Mouse (Mus musculus): ENCODE results near the gene Tmem170. TPM values are rescaled to one million over a fixed set of nuclear protein-coding genes. Genes with fewer than 3 reads are reported as not detected.

Tmem170 gene
- polyA plus RNA-seq, 1 experiment, result 6.9 TPM

GRCm38 (mm10) chr8:111909621-111910450 lies 33.3 kb upstream of the Tmem170 start, which contains the start of gene Chst5:
Chst5 (minus strand) TSS chr8:111910447.
- Histone ChIP-seq H3K4me1 (ENCODE audit: control insufficient read depth, insufficient read depth, low read length) (no peaks in the 10 kb centered on the region), H3K36me3 (ENCODE audit: control insufficient read depth, insufficient read depth, low read length) (no peaks in the 10 kb centered on the region), H3K4me3 (ENCODE audit: insufficient read depth, low read depth, low read length) (no peak within 1 kb of the TSS), H3K27ac (ENCODE audit: insufficient read depth, low read depth, low read length) (no peak within 1 kb of the TSS), H3K27me3 (replicated peaks; ENCODE audit: control insufficient read depth, insufficient read depth, low read length) (no peaks in the 10 kb centered on the region; the same call in none of the 2 replicates)
- WGBS, result 7% methylated on average over 47 of the region's 47 CpGs
- no peak for DNase-seq
- TF ChIP-seq POLR2A (IDR thresholded peaks at IDR 0.05; ENCODE audit: low read depth, low read length) (no peak), CTCF (conservative IDR thresholded peaks at IDR 0.05; ENCODE audit: insufficient read depth, insufficient read length, low read depth, low read length) (no peak)

DNA sequence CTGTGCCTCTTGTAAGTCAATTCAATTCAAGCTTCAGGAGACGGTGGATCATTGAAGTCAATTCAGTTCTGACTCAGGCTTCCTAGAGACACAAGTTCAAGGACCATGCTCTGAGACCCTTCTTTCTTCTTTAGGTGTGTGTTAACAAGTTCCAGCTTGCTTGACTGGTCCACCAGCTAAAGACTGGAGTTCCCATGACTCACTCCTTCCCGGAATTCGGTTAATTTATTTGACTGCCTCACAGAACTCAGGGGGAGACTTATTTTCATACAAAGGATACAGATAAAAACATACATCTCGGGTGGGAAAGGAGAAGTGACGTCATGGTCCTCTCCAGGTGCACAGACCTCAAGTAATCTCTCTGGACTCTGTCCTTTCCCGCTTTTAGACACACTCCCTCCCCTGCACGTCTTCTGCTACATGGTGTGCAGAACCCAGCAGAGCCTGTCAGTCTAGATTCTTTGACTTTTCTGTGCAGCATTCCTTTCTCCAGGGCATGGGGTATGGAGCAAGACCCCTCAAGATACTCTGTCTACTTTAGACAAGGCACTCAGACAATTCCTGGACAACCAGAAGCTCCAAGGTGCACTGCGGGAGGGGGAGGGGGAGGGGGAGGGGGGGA lies 29.1 kb upstream of the Tmem170 start:
- no peak for DNase-seq
- WGBS, result 31% methylated on average over 8 of the region's 8 CpGs
- TF ChIP-seq POLR2A (IDR thresholded peaks at IDR 0.05; ENCODE audit: low read depth, low read length) (no peak), CTCF (conservative IDR thresholded peaks at IDR 0.05; ENCODE audit: insufficient read depth, insufficient read length, low read depth, low read length) (no peak)
- no peaks in the 10 kb centered on the region for H3K4me1 ChIP-seq (ENCODE audit: control insufficient read depth, insufficient read depth, low read length)
- H3K27ac ChIP-seq (ENCODE audit: insufficient read depth, low read depth, low read length), result no peak overlapping the region
- H3K27me3 ChIP-seq (replicated peaks; ENCODE audit: control insufficient read depth, insufficient read depth, low read length), result no peaks in the 10 kb centered on the region; the same call in none of the 2 replicates
- H3K36me3 ChIP-seq (ENCODE audit: control insufficient read depth, insufficient read depth, low read length), result no peaks in the 10 kb centered on the region
- no peak overlapping the region for H3K4me3 ChIP-seq (ENCODE audit: insufficient read depth, low read depth, low read length)

- TF ChIP-seq POLR2A (IDR thresholded peaks at IDR 0.05; ENCODE audit: low read depth, low read length) (no peak), CTCF (conservative IDR thresholded peaks at IDR 0.05; ENCODE audit: insufficient read depth, insufficient read length, low read depth, low read length) (no peak)
- WGBS, result 32% methylated on average over 5 of the region's 5 CpGs
- H3K36me3 ChIP-seq (ENCODE audit: control insufficient read depth, insufficient read depth, low read length), result no peaks in the 10 kb centered on the region
- DNase-seq, result no peak
- no peak overlapping the region for H3K27ac ChIP-seq (ENCODE audit: insufficient read depth, low read depth, low read length)
- no peak overlapping the region for H3K4me3 ChIP-seq (ENCODE audit: insufficient read depth, low read depth, low read length)
- H3K27me3 ChIP-seq (replicated peaks; ENCODE audit: control insufficient read depth, insufficient read depth, low read length), result no peaks in the 10 kb centered on the region; the same call in 1 of the 2 replicates
- no peaks in the 10 kb centered on the region for H3K4me1 ChIP-seq (ENCODE audit: control insufficient read depth, insufficient read depth, low read length)
Observed at GRCm38 (mm10) chr8:111902080-111902479, 25.5 kb upstream of the Tmem170 start.

- DNase-seq, result no peak
- Histone ChIP-seq H3K4me3 (ENCODE audit: insufficient read depth, low read depth, low read length) (no peak overlapping the region), H3K27me3 (replicated peaks; ENCODE audit: control insufficient read depth, insufficient read depth, low read length) (no peaks in the 10 kb centered on the region), H3K36me3 (ENCODE audit: control insufficient read depth, insufficient read depth, low read length) (no peaks in the 10 kb centered on the region), H3K4me1 (ENCODE audit: control insufficient read depth, insufficient read depth, low read length) (no peaks in the 10 kb centered on the region), H3K27ac (ENCODE audit: insufficient read depth, low read depth, low read length) (no peak overlapping the region)
- TF ChIP-seq CTCF (conservative IDR thresholded peaks at IDR 0.05; ENCODE audit: insufficient read depth, insufficient read length, low read depth, low read length), result no peak
- no peak for TF ChIP-seq POLR2A (IDR thresholded peaks at IDR 0.05; ENCODE audit: low read depth, low read length)
- WGBS, result 39% methylated on average over 10 of the region's 10 CpGs
Observed at GRCm38 (mm10) chr8:111898586-111898985, 22.0 kb upstream of the Tmem170 start.

- H3K27ac ChIP-seq (ENCODE audit: insufficient read depth, low read depth, low read length), result no peak overlapping the region
- TF ChIP-seq CTCF (conservative IDR thresholded peaks at IDR 0.05; ENCODE audit: insufficient read depth, insufficient read length, low read depth, low read length) (peak; percentile 36), POLR2A (IDR thresholded peaks at IDR 0.05; ENCODE audit: low read depth, low read length) (no peak)
- DNase-seq, result no peak
- 91% methylated on average over 7 of the region's 7 CpGs for WGBS
- H3K4me3 ChIP-seq (ENCODE audit: insufficient read depth, low read depth, low read length), result no peak overlapping the region
- no peaks in the 10 kb centered on the region for H3K4me1 ChIP-seq (ENCODE audit: control insufficient read depth, insufficient read depth, low read length)
- no peaks in the 10 kb centered on the region for H3K36me3 ChIP-seq (ENCODE audit: control insufficient read depth, insufficient read depth, low read length)
- H3K27me3 ChIP-seq (replicated peaks; ENCODE audit: control insufficient read depth, insufficient read depth, low read length), result no peaks in the 10 kb centered on the region
Observed at GRCm38 (mm10) chr8:111894955-111895354, 18.4 kb upstream of the Tmem170 start.

GRCm38 (mm10) chr8:111892615-111893014 lies 16.1 kb upstream of the Tmem170 start:
- TF ChIP-seq POLR2A (IDR thresholded peaks at IDR 0.05; ENCODE audit: low read depth, low read length), result no peak
- no peak for TF ChIP-seq CTCF (conservative IDR thresholded peaks at IDR 0.05; ENCODE audit: insufficient read depth, insufficient read length, low read depth, low read length)
- H3K27me3 ChIP-seq (replicated peaks; ENCODE audit: control insufficient read depth, insufficient read depth, low read length), result no peaks in the 10 kb centered on the region
- no peak overlapping the region for H3K27ac ChIP-seq (ENCODE audit: insufficient read depth, low read depth, low read length)
- no peak overlapping the region for H3K4me3 ChIP-seq (ENCODE audit: insufficient read depth, low read depth, low read length)
- H3K4me1 ChIP-seq (ENCODE audit: control insufficient read depth, insufficient read depth, low read length), result no peaks in the 10 kb centered on the region
- no peaks in the 10 kb centered on the region for H3K36me3 ChIP-seq (ENCODE audit: control insufficient read depth, insufficient read depth, low read length)
- no peak for DNase-seq
- 62% methylated on average over 5 of the region's 5 CpGs for WGBS

GRCm38 (mm10) chr8:111891983-111892382 lies 15.4 kb upstream of the Tmem170 start:
- no peak for DNase-seq
- Histone ChIP-seq H3K36me3 (ENCODE audit: control insufficient read depth, insufficient read depth, low read length) (no peaks in the 10 kb centered on the region), H3K4me1 (ENCODE audit: control insufficient read depth, insufficient read depth, low read length) (no peaks in the 10 kb centered on the region), H3K27ac (ENCODE audit: insufficient read depth, low read depth, low read length) (no peak overlapping the region), H3K4me3 (ENCODE audit: insufficient read depth, low read depth, low read length) (no peak overlapping the region), H3K27me3 (replicated peaks; ENCODE audit: control insufficient read depth, insufficient read depth, low read length) (no peaks in the 10 kb centered on the region)
- 14% methylated on average over 8 of the region's 8 CpGs for WGBS
- TF ChIP-seq POLR2A (IDR thresholded peaks at IDR 0.05; ENCODE audit: low read depth, low read length), result no peak

Measured in kidney, adult 2 months (tissue).